Mouse (Mus musculus) stomach, postnatal 0 days (tissue): Measurements from ENCODE around the gene Hspg2. TPM values are rescaled to one million over a fixed set of nuclear protein-coding genes. Genes with fewer than 3 reads are reported as not detected.

ENCODE experiments used
- ATAC-seq: fragments of 200-750 bp; cut with Nextera tagmentation; 2 replicates; pipeline ENCODE4 v1.8.0; 2017; ENCODE audit not compliant: low FRiP score, low TSS enrichment
- DNase-seq: peaks from one replicate; pipeline ENCODE4 v3.0.0-alpha.2; 2016; ENCODE audit warnings: low spot score
- H3K27ac ChIP-seq: fragments of 300-500 bp; sonication (generic); replicated peaks from 2 replicates; pipeline ENCODE4 v1.5.1; 2014; ENCODE audit warnings: mild to moderate bottlenecking, control low read depth
- H3K27me3 ChIP-seq: fragments of 300-500 bp; sonication (generic); 2 replicates; pipeline ENCODE4 v1.6.1; 2014; ENCODE audit warnings: low read length; ENCODE audit not compliant: control insufficient read depth, insufficient read depth
- H3K36me3 ChIP-seq: fragments of 300-500 bp; sonication (generic); 2 replicates; pipeline ENCODE4 v1.6.1; 2014; ENCODE audit warnings: low read length, mixed read lengths; ENCODE audit not compliant: control insufficient read depth, insufficient read depth
- H3K4me1 ChIP-seq: fragments of 300-500 bp; sonication (generic); replicated peaks from 2 replicates; pipeline ENCODE4 v1.6.1; 2014; ENCODE audit warnings: antibody characterized with exemption; ENCODE audit not compliant: control insufficient read depth, insufficient read depth
- H3K4me2 ChIP-seq: fragments of 300-500 bp; sonication (generic); replicated peaks from 2 replicates; pipeline ENCODE4 v1.6.1; 2014; ENCODE audit warnings: low read depth, mild to moderate bottlenecking, control low read depth, moderate library complexity
- H3K4me3 ChIP-seq: fragments of 300-500 bp; sonication (generic); 2 replicates; pipeline ENCODE4 v1.5.1; 2014; ENCODE audit warnings: low read depth, low read length, control low read depth
- H3K9ac ChIP-seq: fragments of 300-500 bp; sonication (generic); 2 replicates; pipeline ENCODE4 v1.6.1; 2014; ENCODE audit warnings: mild to moderate bottlenecking, low read length, control low read depth, mixed read lengths
- H3K9me3 ChIP-seq: fragments of 300-500 bp; sonication (generic); 2 replicates; pipeline ENCODE4 v1.6.1; 2016; ENCODE audit warnings: low read length; ENCODE audit not compliant: control insufficient read depth
- CTCF ChIP-seq: IDR thresholded peaks from 2 replicates; pipeline ENCODE4 v1.5.1; 2016; ENCODE audit warnings: antibody characterized with exemption, low read depth, mild to moderate bottlenecking, moderate library complexity
- EP300 ChIP-seq: optimal IDR thresholded peaks from 2 replicates; pipeline ENCODE3; 2016; ENCODE audit warnings: antibody characterized with exemption
- WGBS: fragments of 180-500 bp; shearing (Covaris S2); extraction: QIAGEN DNeasy Blood & Tissue Kit; methylation state at CpG from one replicate; pipeline ENCODE4 v1.1.7; 2014; 5-methylcytosine and 5-hydroxymethylcytosine counted together
- polyA plus RNA-seq: library from polyadenylated mRNA; unstranded; fragments of >200 nt; fragmentation: Nextera tagmentation; extraction: Ambion mirVana; gene quantifications from 2 replicates; pipeline ENCODE4 v1.2.1, GENCODE M21; 2015

Hspg2 gene
- polyA plus RNA-seq, 1 experiment from 2014 or later = 16.0 TPM

DNA sequence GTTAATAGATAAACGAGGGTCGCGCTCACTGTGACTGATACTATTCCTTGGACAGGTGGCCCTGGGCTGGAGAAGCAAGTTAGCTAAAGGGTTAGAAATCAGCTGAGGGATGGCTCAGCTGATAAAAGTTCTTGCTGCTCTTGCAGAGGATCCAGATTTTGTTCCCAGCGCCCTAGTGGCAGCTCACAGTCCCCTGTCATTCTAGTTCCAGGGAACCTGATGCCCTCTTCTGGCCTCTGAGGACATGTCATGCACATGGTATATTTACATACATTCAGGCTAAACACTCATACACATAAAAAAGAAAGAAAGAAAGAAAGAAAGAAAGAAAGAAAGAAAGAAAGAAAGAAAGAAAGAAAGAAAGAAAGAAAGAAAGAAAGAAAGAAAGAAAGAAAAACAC lies 27.2 kb upstream of the Hspg2 start:
- no peak overlapping the region for H3K27ac ChIP-seq
- ATAC-seq (no peak), DNase-seq (no peak)
- H3K9ac ChIP-seq = no peak overlapping the region
- TF ChIP-seq CTCF = peak; percentile 46
- no peak for TF ChIP-seq EP300
- no peaks in the 10 kb centered on the region for H3K4me1 ChIP-seq
- H3K4me3 ChIP-seq = no peak overlapping the region
- H3K9me3 ChIP-seq = no peaks in the 10 kb centered on the region
- H3K27me3 ChIP-seq = no peaks in the 10 kb centered on the region
- no peaks in the 10 kb centered on the region for H3K36me3 ChIP-seq
- H3K4me2 ChIP-seq = no peak overlapping the region
- WGBS = 88% methylated on average over 4 of the region's 4 CpGs

GRCm38 (mm10) chr4:137443625-137444024 lies 24.9 kb upstream of the Hspg2 start:
- ATAC-seq (no peak), DNase-seq (peak; percentile 77)

GRCm38 (mm10) chr4:137445881-137446280 lies 22.7 kb upstream of the Hspg2 start:
- Histone ChIP-seq H3K4me1 (peaks cover 7% of the 10 kb centered on the region), H3K4me3 (no peak overlapping the region), H3K27ac (no peak overlapping the region), H3K27me3 (no peaks in the 10 kb centered on the region), H3K4me2 (no peak overlapping the region), H3K36me3 (no peaks in the 10 kb centered on the region), H3K9me3 (no peaks in the 10 kb centered on the region), H3K9ac (no peak overlapping the region)
- 87% methylated on average over 4 of the region's 4 CpGs for WGBS
- no peak for ATAC-seq
- DNase-seq = no peak
- TF ChIP-seq CTCF (no peak), EP300 (no peak)

More at GRCm38 (mm10) chr4:137443625-137444024, 24.9 kb upstream of the Hspg2 start:
- Histone ChIP-seq H3K4me3 (no peak overlapping the region), H3K9ac (no peak overlapping the region), H3K27me3 (no peaks in the 10 kb centered on the region), H3K36me3 (no peaks in the 10 kb centered on the region), H3K4me1 (peaks cover 4% of the 10 kb centered on the region), H3K4me2 (0 out of 2 replicates have a peak overlapping the region, but pooled peaks have one; percentile 17), H3K9me3 (no peaks in the 10 kb centered on the region), H3K27ac (no peak overlapping the region)
- whole genome bisulfite sequencing = 9% methylated on average over 5 of the region's 5 CpGs
- TF ChIP-seq EP300 (no peak), CTCF (peak; percentile 96)

GRCm38 (mm10) chr4:137447363-137448196 lies 21.0 kb upstream of the Hspg2 start:
- Histone ChIP-seq H3K27me3 (no peaks in the 10 kb centered on the region), H3K4me2 (no peak overlapping the region), H3K4me1 (peaks cover 7% of the 10 kb centered on the region), H3K4me3 (no peak overlapping the region), H3K27ac (peak overlapping the region; percentile 45; the same call in 1 of the 2 replicates), H3K9me3 (no peaks in the 10 kb centered on the region), H3K36me3 (no peaks in the 10 kb centered on the region), H3K9ac (no peak overlapping the region)
- no peak for DNase-seq
- 0 out of 2 replicates have a peak, but pooled peaks have one; percentile 9 for ATAC-seq
- WGBS = 37% methylated on average over 7 of the region's 7 CpGs
- no peak for TF ChIP-seq EP300

- Histone ChIP-seq H3K4me1 (peaks cover 8% of the 10 kb centered on the region), H3K36me3 (no peaks in the 10 kb centered on the region), H3K27me3 (no peaks in the 10 kb centered on the region), H3K9me3 (no peaks in the 10 kb centered on the region), H3K4me2 (no peak overlapping the region), H3K4me3 (no peak overlapping the region), H3K9ac (no peak overlapping the region), H3K27ac (peak overlapping the region; percentile 66)
- WGBS = 42% methylated on average over 6 of the region's 6 CpGs
- ATAC-seq = peak; percentile 48; the same call in 1 of the 2 replicates
- no peak for TF ChIP-seq CTCF
- TF ChIP-seq EP300 = peak; percentile 84
- DNase-seq = no peak
Measured at GRCm38 (mm10) chr4:137448197-137448596, 20.4 kb upstream of the Hspg2 start.

DNA sequence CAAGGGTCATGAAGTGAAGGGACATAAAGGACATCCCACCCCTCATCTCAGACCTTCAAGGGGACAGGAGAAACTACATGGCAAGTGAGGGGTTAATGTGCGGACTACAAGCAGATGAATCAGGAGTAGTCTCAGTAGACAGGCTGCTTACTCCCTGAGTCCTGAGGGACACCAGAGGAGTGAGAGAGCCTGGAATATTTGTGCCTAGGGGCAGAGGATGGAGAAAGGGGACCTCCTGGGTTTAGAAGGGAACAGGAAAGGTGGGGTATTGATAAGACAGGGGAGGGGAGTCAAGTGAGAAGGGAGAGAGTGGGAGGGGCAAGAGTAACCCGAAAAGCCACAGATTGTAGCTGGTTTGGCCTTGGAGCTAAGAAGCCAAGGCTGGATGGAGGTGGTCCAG lies 19.9 kb upstream of the Hspg2 start:
- peaks cover 10% of the 10 kb centered on the region for H3K4me1 ChIP-seq
- peak overlapping the region; percentile 66; the same call in 1 of the 2 replicates for H3K27ac ChIP-seq
- no peak for TF ChIP-seq CTCF
- TF ChIP-seq EP300 = no peak
- no peaks in the 10 kb centered on the region for H3K9me3 ChIP-seq
- no peaks in the 10 kb centered on the region for H3K36me3 ChIP-seq
- WGBS = 23% methylated on average over 2 of the region's 2 CpGs
- peak; percentile 8; the same call in 1 of the 2 replicates for ATAC-seq
- DNase-seq = no peak
- H3K27me3 ChIP-seq = no peaks in the 10 kb centered on the region
- no peak overlapping the region for H3K4me2 ChIP-seq
- H3K4me3 ChIP-seq = no peak overlapping the region
- H3K9ac ChIP-seq = no peak overlapping the region
